Mouse (Mus musculus): Measurements from ENCODE around the gene Gstp1.
"Not testable (repeated sequence)": the region's sequence is repeated elsewhere in the genome, so short reads cannot be mapped to it uniquely, and the experiment has no call there.

The Gstp1 gene

DNA sequence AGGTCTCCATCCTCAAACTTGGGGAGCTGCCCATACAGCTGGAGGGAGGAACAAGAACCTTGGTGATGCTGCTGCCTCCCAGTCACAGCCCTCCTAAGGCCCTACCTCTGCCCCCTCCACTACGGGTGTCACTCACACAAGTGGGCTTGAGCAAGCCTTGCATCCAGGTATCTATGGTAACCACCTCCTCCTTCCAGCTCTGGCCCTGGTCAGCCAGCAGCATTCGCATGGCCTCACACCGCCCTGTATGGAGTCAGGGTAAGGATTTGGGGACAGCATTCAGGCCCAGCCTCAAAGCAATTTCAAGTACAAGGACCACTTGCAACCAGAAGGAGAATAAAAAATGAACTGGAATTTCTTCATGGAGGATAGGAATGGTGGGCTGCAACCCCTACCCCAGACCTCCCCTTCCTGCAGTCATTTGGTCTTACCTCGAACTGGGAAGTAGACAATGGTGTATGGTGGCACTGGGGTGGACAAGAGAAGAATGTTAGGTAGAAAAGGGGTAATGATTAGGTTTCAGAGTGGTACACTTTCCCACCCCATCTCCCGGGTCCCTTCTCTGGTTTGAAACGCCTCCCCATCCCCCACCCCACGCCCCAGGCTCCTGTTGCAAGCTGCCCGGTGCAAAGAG, 514 bp downstream of the Gstp1 start:
- not testable (repeated sequence) for DNase-seq

DNA sequence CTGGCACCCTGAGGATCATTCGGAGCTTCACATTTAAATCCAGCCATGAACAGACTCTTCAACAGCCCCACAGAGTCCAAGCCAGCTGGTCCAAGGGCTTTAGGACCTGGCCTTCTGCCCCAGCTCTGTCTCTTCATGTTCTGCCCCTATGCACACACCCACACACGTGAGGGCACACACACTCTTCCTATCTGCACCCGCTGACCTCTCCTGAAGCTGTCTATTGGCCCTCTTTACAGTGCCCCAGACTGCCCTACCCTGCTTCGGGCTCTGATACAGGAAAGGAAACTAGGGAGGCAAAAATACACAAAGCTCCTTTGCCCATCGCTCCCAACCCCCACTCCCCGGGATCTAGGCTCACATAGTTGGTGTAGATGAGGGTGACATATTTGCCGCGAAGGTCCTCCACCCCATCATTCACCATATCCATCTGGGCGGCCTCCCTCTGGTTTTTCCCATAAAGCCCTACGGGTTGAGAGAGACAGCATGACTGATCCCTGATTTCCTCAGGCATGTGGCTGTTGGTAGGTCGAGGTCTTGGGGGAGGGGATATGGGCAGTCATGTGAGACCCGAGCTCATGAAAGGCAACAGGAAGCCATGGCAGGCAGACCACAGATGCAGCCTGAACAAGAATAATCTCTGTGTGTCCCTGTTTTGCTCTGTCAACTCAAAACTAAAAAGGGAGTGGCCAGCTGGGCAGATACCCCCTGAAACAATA, 1.3 kb downstream of the Gstp1 start:
- no peak for DNase-seq

DNA sequence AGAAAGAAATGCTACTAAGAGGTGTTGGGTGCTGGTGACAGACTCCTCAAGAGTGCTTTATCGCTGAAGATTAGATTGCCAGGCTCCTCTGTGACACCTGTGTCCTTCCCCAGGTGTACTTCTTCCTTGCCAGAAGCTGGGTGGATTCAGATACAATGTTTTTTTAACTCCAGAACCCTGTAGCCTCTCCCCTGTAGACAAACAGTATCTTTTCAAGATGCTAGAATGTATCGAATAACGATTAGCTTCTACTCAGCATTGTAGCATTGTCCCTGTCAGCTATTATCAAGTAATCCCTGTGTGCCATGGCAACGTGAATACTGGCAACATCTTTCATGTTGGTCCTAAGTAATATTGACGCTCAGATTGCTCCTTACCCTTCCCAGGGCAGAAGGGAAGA, 4.0 kb downstream of the Gstp1 start:
- DNase-seq, result no peak

DNA sequence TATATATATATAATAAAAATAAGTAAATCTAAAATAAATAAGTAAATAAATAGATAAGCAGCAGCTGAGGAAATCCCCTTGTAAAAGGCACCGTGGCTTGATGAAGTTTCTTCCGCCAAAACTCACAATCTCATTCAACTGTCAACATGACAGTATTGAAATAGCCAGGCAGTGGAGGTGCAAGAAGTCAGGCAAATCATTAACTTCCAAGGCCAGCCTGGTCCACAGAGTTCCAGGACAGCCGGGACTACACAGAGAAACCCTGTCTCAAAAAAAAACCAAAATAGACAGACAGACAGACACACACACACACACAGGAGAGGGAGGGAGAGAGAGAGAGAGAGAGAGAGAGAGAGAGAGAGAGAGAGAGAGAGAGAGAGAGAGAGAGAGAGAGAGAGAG, 4.5 kb downstream of the Gstp1 start:
- no peak for DNase-seq

DNA sequence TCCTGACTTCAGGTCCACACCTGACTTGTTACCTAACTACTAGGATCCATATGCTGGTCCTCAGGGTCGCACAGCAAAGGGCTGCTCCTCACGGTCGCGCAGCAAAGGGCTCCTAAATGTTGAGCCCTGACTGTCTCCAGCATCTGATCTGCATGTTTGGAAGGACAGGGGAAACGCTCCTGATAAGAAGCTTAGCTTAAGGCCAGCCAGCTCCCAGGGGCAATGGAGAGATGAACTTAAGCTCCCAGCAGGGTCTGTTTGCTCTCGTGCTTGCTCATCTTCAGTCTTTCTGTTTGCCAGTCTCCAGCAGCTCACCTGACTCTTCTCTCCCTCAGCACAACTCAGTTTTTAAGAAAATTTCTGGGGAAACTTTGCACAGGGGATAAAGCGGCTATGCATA, 5.1 kb downstream of the Gstp1 start:
- no peak for DNase-seq

DNA sequence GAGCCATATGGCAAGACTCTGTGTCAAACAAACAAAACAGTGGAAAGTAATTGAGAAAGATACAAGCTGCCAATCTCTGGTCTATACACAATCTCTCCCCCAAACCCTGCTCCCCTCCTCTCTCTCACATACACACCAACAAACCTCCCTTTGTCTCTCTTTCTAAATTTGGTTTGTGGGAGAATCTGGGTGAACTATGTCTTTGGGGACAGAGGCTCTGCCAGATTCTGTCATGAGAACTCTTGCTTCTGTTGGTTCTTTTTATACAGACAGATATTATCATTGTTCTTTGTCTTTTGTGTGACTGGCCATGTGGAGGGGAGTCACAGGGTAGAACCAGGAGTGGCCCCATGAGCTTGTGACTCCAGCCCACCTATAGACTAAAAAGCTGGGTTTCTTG, 10.2 kb downstream of the Gstp1 start:
- no peak for DNase-seq

DNA sequence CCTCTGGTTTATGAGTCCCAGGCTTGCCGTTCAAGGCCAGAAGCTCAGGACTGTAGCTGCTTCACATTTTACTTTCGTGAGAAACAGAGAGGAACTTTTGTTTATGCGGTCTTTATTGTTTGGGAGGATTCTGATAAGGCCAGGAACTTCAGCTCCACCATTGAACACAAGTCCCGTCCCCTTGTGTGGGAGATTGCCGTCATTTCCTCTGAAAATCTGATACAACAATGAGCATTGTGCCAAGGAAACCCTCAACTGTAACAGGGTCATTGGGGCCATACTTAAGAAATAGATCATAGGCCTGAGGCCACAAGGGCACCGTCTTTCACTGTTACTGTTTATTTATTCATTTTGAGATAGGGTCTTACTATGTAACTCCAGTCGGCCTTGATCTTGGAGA, 14.6 kb downstream of the Gstp1 start:
- no peak for DNase-seq

DNA sequence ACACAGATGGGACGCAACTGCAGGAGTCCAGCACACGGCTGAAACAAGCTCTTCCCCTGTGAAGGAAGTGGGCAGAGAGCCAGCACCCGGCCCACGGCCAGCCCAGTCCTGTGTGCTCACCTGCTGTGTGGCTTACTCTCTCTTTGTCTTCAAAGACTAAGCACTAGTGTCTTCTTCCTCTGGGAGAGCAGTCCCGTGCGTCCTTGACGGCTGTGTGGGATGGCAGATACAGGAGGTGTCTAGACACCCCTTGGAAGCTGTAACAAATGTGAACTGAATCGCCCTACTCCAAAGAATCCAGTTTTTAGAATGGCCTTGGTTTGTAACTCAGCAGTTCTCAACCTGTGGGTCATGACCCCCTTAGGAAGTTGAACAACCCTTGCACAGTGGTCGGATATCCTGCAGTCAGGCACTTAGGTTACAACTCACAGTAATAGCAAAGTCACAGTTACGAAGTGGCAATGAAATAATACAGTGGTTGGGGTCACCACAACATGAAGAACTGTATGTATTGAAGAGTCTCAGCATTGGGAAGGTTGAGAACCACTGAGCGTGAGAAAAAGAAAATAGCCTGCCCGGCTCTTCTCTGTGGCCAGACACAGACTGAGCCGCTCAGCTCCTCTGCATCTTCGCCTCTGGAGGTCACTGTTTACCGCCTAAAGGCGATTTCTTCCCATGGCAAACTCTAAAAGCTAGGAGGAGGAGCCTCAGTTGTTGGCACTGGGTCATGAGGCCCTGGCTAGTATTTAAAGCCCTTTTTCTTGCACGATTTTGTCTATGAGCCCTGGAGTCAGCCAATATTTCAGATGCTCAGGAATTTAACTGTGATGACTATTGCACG, 18.8 kb downstream of the Gstp1 start:
- DNase-seq, result peak; percentile 82 to 89

DNA sequence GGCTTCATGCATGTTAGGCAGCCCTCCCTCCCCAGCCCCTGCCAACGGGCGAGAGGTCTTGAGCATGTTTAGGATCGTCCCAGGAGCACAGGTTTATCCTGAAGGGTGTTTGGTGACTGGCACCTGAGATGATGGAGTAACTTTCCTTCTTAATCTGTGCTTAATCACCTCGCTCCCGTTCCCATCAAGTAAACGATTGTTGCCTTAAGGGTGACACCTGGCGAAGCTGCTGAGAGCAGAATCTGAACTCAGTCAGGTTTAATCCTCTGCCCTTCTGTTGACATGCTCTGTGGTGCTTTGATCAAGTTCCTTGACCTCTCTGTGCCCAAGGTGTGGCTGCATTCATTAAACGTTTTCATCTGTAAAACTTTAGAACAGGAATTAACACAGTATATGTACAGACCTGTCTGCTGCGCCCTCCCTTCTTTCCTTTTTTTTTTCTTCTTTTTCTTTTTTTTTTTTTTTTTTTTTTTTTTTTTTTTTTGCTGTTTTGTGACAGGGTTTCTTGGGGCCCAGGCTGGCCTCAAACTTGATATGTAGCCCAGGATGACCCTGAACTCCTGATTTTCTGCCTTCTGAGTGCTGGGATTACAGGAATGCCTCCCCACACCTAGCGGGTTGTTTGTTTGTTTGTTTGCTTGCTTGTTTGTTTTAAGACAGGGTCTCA, 19.7 kb downstream of the Gstp1 start:
- DNase-seq, result no peak

DNA sequence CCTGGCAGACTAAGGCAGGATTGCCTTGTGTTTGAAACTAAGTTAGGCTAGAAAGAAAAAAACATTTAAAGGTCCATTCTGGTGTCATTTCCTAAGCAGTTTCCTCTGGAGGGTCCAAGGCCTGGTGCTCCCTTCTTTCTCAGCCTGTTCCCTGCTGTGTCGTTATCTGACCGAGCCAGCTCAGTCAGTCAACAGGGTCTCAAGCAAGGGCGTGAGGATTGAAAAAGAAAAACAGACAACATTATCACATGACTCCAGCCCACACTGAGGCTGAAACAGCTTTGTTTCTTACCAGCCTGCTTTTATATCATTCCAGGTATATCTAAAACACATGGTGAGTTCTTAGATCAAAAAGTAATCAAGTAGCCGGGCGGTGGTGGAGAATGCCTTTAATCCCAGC, 22.1 kb downstream of the Gstp1 start:
- DNase-seq, result no peak

DNA sequence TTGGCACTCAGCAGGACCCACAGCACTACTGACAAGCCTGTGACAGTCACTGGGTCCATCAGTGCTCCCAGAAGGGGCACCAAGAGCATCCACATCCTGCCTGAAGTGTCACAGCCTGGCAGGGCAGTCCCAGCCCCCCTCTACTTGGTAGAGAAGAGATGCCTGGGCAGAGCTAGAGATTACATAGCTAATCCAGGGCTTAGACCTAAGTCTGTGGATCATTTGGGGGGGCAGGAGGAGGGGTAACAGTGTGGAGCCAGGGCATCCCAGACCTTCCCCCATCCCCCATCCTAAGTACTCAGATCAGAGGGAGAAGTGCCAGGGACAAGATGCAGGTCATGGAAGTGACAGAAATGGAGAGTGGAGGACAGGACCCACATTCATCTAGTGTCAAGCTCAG, 23.0 kb downstream of the Gstp1 start:
- no peak for DNase-seq

DNA sequence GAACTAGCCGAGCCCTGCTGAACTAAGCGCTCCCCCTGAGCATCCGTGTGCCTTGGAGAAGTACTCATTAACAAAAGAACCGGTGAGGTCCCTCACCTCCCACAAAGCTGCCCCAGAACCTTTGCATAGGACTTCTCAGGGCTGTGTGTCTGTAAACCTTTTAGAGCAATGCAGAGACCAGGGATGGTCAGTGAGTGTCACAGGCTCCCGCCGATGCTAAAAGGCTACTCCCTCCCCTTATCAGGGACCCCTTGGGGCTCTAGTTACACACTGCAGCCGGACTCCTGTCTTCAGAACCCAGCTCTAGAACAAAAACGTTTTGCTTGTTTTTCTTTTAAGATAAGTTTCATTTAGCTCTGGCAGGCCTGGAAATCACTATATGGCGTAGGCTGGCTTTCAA, 24.7 kb downstream of the Gstp1 start:
- DNase-seq, result no peak

DNA sequence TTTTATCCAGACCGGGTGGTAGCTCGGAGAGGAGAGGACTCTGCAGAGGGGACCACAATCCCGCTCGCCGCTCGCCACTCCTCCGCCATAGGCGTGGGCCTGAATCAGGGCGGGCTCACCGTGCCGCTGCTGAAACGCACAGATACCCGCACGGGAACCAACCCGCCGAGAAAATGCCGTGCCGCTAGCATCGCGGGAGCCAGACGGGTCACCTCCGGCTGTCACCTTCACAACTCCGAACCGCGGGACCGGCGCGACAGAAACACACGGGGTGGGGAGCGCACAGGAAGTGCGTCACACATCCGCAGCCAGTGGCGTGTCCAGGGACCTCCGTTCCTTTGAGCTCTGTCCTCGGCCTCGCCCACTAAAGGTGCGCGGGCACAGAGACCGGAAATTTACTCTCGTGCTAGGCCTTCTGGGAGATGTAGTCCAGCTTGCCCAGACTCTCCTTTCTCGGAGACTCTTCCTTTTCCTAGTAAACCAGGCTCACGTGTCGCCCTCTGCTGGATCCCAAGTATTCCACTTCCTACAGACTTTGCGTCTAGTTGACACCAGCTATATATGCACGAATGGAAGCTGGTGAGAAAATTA, 25.3 kb downstream of the Gstp1 start, which contains the start of gene Ndufv1:
Ndufv1 (minus strand) TSS at position 375 of the 591 bp plus-strand sequence.
- peak; percentile 96 for DNase-seq

DNA sequence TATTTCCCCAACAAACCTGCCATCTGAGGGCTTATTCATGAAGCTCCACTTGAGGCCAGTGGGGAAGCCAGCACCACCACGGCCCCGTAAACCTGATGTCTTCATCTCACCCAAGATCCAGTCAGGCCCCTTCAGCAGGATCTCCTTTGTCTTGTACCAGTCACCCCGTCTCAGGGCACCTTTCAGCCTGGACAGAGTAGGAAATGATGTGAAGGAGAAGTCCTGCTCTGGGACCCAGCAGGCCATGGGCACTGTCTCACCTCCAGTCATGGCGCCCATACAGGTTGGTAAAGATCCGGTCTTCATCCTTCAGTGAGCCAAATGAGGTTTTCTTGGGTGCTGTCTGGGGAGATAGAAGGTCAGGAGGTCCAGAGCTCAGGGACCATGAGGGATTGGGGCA, 26.7 kb downstream of the Gstp1 start:
- no peak for DNase-seq

DNA sequence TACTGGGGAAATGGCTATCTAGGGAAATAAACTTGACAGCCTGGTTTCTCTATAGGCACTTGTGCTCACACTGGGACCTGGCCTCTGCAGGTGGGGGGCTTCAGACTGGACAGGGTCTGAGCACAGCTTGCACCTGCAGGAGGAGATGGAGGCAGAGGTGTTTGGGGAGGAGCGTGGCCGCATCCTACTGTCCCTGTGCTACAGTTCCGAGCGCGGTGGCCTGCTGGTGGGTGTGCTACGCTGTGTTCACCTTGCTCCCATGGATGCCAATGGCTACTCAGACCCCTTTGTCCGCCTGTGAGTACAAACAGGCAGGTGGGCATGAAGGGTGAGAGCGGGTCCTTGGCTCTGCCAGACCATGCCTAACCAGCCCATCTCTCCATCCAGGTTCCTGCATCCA, 31.8 kb downstream of the Gstp1 start:
- no peak for DNase-seq

DNA sequence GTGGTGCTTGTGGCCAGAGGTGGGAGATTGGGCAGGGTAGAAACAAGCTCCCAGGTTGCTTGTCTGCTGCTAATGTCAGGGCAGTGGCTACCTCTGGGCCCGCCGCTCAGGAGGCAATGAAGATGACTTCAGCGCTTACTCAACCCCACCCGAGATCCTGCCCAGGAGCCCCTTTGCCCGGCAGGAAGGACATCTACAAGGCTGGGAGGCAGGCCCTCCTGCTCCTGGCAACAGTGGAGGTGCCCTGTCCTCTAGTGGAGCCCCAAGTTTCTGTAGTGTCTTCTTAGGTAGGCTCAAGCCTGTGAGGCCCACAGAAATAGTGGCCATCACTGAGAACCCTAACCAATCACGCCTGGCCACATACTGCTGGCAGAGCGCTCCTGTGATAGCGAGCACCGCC, 32.7 kb downstream of the Gstp1 start:
- no peak for DNase-seq

DNA sequence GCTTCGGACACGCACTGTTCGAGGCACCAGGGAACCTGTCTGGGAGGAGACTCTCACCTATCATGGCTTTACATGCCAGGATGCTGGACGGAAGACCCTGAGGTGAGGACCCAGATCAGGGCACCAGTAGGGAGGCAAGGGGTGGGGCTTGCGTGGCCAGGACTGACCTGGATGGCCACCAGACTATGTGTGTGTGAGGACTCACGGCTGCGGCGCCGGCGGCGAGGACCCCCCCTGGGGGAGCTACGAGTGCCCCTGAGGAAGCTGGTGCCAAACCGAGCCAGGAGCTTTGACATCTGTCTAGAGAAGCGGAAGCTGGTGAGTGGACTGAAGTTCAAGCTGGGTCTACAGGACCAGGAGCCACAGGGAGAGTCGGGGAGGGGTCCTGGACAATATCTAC, 33.5 kb downstream of the Gstp1 start:
- no peak for DNase-seq

DNA sequence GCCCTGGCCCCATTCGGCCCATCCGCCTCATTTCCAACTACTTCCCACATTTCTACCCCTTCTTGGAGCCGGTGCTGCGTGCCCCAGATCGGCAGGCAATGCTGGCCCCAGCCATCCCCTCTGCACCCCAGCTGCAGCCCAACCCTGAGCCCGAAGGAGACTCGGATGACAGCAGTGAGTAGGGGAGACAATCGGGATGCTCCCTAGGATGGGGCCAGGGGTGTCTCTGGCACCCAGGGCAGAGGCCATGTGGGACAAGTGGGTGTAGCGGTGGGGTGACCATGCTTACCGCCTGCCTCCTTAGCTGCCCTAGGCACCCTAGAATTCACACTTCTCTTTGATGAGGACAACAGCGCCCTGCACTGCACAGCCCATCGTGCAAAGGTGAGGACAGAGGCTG, 34.1 kb downstream of the Gstp1 start:
- no peak for DNase-seq

DNA sequence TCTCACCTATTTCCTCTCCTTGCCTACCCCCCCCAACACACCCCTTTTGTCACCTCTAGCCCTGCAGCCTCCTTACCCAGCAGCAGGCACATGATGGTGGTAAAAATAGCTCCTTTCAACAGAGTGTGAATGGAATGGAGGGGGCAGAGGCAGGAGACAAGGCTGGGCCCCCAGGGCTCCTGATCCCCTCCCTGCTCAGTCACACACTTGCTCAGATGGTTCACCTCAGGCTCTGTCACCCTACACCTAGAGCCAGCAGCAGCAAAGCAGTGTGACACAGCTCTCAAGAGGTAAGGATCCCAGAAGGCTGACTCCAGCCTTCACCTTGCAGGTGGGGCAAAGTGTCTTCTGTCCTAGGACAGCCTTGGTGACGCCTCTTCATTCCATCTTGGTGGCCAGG, 34.7 kb downstream of the Gstp1 start, which contains the start of gene Doc2g:
Doc2g (plus strand) TSS at position 202 of the 400 bp plus-strand sequence.
- no peak for DNase-seq

DNA sequence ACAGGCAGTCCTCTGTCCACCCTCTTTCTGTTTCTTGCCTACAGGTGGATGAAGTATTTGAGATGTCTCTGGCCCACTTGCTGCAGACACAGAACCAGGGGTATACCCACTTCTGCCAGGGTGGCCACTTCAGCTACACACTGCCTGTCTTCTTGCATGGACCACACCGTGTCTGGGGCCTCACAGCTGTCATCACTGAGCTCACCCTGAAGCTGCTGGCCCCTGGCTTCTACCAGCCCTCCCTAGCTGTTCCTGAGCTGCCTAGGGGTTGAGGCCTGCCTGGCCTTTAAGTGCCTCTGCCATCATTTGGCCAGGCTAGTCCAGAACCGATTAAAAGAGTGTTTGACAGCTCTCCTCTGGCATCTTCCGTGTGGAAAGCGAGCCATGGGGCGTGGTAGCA, 36.0 kb downstream of the Gstp1 start:
- no peak for DNase-seq

DNA sequence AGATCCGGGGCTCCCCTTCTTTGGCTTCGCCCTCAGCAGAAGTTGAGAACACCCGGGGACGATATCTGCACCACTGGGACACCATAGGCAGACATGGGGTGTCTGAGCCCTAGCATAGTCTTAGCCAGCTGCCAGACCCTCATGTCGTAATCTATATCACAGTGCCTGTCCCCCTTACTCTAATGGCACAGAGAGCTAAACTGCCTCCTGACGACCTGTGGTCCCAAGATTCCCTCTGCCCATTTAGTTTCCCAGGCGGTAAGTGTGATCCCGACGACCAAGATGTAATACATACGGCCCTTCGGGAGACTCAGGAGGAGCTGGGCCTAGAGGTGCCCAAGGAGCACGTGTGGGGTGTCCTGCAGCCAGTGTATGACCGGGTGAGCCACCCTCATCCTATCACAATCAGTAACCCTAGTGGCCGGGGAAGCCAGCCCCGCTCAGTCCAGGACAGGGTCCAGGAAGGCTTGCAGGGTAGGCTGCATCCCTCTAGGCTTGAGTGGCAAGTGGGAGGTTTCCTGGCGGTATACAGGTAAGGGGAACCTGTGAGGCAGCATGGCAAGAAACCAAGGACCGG, 36.7 kb downstream of the Gstp1 start:
- peak; percentile 37 to 42 for DNase-seq

DNA sequence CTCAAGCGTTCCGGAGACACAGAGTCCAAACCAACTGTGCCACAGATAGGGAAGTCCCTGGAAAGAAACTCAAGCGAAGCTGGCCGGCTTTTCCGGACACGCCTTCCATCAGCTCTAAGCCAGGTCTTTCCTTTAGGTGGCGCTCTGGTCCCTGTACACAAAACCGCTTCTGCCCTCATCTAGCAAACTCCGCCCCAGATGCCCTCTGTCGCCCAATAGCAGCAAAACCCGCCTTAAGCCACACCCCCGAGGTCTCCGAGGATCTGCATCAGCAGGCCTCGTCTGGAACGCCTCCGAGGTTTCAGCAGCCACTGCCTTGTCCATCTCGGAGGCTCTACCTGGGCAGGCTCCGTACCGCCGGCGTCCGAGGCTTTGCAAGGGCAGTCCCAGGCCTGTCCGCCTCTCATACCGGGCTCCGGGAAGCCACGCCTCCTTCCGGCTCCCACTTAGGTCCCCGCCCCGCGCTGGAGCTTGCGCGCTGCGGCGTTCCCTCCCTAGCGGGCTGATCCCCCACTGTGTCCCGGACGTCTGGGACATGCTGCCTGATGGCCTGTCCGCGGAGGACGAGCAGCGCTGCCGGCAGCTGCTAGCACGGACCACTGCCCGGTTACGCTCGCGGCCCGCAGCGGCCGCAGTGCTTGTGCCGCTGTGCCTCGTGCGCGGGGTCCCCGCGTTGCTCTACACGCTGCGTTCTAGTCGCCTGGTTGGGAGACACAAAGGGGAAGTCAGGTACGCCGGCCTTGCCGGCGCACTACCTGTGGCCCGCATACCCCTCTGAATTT, 37.5 kb downstream of the Gstp1 start, which contains the start of the genes Nudt8 and Gm49405:
Nudt8 (plus strand) TSS at position 462 of the 782 bp plus-strand sequence.
Gm49405 (plus strand) TSS at position 508 of the 782 bp plus-strand sequence.
- peak; percentile 96 to 97 for DNase-seq
